ENCODE assay signal across 10 mouse cellular contexts in the genomic region with DNA sequence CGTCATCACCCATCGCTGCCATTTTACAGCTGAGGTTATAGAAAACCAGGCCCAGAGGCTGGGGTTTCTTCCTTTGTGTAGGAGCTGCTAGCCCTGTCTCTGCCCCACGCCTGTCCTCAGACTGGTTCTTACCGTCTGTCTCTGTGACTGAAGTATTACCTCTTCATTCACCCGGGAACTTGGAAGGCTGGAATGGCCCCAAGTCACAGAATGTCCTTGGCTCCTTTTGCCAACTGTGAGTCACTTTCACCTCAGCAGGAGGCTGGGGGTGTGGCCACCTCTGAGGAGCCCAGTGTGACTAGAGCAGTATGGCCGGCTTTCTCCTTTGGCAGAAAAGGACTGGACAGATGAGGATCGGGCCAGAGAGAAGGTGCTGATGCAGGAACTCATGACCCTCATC. TPM values are rescaled to one million over a fixed set of nuclear protein-coding genes. Genes with fewer than 3 reads are reported as not detected.
DNase-seq lines count a peak whose midpoint lies in the region; ATAC-seq and TF ChIP-seq lines count a peak whose summit lies in the region.
"Had no signal": no experiment of that assay in that cellular context is flagged by ENCODE, and none has a peak within 500 bp of the region (broad histone marks: within the 10 kb centered on the region; RNA-seq: fewer than 3 reads in every experiment).

No protein-coding gene starts in this region.

- peak overlapping the region; percentile 90 for H3K27ac ChIP-seq in kidney, adult 2 months (ENCODE audit: insufficient read depth, low read depth, low read length)
- peak overlapping the region; percentile 78 for H3K27ac ChIP-seq in stomach, postnatal 0 days (replicated peaks)
- H3K27ac ChIP-seq: embryonic facial prominence, embryonic 15.5 days; liver, embryonic 13.5 days had no signal

- H3K9me3 ChIP-seq in stomach, postnatal 0 days (ENCODE audit: control insufficient read depth, low read length), result no peaks in the 10 kb centered on the region
- H3K9me3 ChIP-seq: embryonic facial prominence, embryonic 15.5 days had no signal

- no peak for TF ChIP-seq POLR2A in kidney, adult 2 months (IDR thresholded peaks at IDR 0.05; ENCODE audit: low read depth, low read length)

- peak overlapping the region; percentile 8; the same call in 1 of the 2 replicates for H3K9ac ChIP-seq in stomach, postnatal 0 days (ENCODE audit: low read length)
- H3K9ac ChIP-seq: embryonic facial prominence, embryonic 15.5 days; liver, embryonic 13.5 days had no signal

- peak; percentile 58 for DNase-seq in layer of hippocampus, adult 11-12 months (ENCODE audit: low spot score)
- DNase-seq in layer of hippocampus, postnatal 10 days (ENCODE audit: low spot score in 2 of 2), result no peak
- DNase-seq in cerebellum, adult 9-10 months, result peak; percentile 93
- DNase-seq in kidney, adult 2 months, result peak; percentile 97
- peak; percentile 76 for DNase-seq in stomach, postnatal 0 days (ENCODE audit: low spot score)
- no peak for DNase-seq in T-cell, adult 2 months (ENCODE audit: low spot score)
- DNase-seq in spleen, adult 12 weeks (ENCODE audit: low spot score), result no peak
- no peak for DNase-seq in retina, embryonic 14.5 days (ENCODE audit: low spot score)
- DNase-seq: liver, embryonic 13.5 days had no signal

- 35% methylated on average over 7 of the region's 7 CpGs for WGBS in kidney, adult 2 months
- 38% methylated on average over 7 of the region's 7 CpGs for WGBS in stomach, postnatal 0 days

- H3K27me3 ChIP-seq in kidney, adult 2 months (replicated peaks; ENCODE audit: control insufficient read depth, insufficient read depth, low read length), result no peaks in the 10 kb centered on the region
- H3K27me3 ChIP-seq in stomach, postnatal 0 days (ENCODE audit: control insufficient read depth, insufficient read depth, low read length), result no peaks in the 10 kb centered on the region
- H3K27me3 ChIP-seq: embryonic facial prominence, embryonic 15.5 days; liver, embryonic 13.5 days had no signal

- no peak overlapping the region for H3K4me2 ChIP-seq in stomach, postnatal 0 days (replicated peaks; ENCODE audit: low read depth)
- H3K4me2 ChIP-seq: embryonic facial prominence, embryonic 15.5 days; liver, embryonic 13.5 days had no signal

- peak overlapping the region; percentile 45 for H3K4me3 ChIP-seq in kidney, adult 2 months (ENCODE audit: insufficient read depth, low read depth, low read length)
- no peak overlapping the region for H3K4me3 ChIP-seq in stomach, postnatal 0 days (ENCODE audit: low read depth, low read length)
- H3K4me3 ChIP-seq: embryonic facial prominence, embryonic 15.5 days; liver, embryonic 13.5 days had no signal

- peak; percentile 73 for ATAC-seq in stomach, postnatal 0 days (ENCODE audit: low FRiP score, low TSS enrichment)

- no peaks in the 10 kb centered on the region; the same call in 1 of the 2 replicates for H3K36me3 ChIP-seq in kidney, adult 2 months (ENCODE audit: control insufficient read depth, insufficient read depth, low read length)
- peaks cover 53% of the 10 kb centered on the region for H3K36me3 ChIP-seq in stomach, postnatal 0 days (ENCODE audit: control insufficient read depth, insufficient read depth, low read length)

- TF ChIP-seq EP300 in stomach, postnatal 0 days (optimal IDR thresholded peaks at IDR 0.05), result peak; percentile 92

- peaks cover 37% of the 10 kb centered on the region for H3K4me1 ChIP-seq in kidney, adult 2 months (ENCODE audit: control insufficient read depth, insufficient read depth, low read length)
- no peaks in the 10 kb centered on the region for H3K4me1 ChIP-seq in stomach, postnatal 0 days (replicated peaks; ENCODE audit: control insufficient read depth, insufficient read depth)
- H3K4me1 ChIP-seq: liver, embryonic 13.5 days had no signal

- no peak for TF ChIP-seq CTCF in kidney, adult 2 months (conservative IDR thresholded peaks at IDR 0.05; ENCODE audit: insufficient read depth, insufficient read length, low read depth, low read length)
- no peak for TF ChIP-seq CTCF in stomach, postnatal 0 days (IDR thresholded peaks at IDR 0.05; ENCODE audit: low read depth)

RNA-seq across cellular contexts. Expression of a gene that starts 9.4 kb away (rescaled TPM):
- total RNA-seq in layer of hippocampus, postnatal 10 days (2021), result 100 to 1,000 TPM; 120 to 138 TPM
- 50.3 and 74.9 TPM in 2 replicates for polyA plus RNA-seq in kidney, adult 2 months (2012; rRNA removed)
- 308 and 320 TPM in 2 replicates for polyA plus RNA-seq in stomach, postnatal 0 days (2015; fragmentation: Nextera tagmentation; extraction: Ambion mirVana)

RNA-seq across cellular contexts. Expression of a gene that starts 9.6 kb away (rescaled TPM):
- 10 to 100 TPM; 14.7 to 15.4 TPM for total RNA-seq in layer of hippocampus, postnatal 10 days (2021)
- polyA plus RNA-seq in kidney, adult 2 months (2012; rRNA removed), result 18.8 and 19.6 TPM in 2 replicates
- polyA plus RNA-seq in stomach, postnatal 0 days (2015; fragmentation: Nextera tagmentation; extraction: Ambion mirVana), result 6.4 and 7.9 TPM in 2 replicates

RNA-seq across cellular contexts. Expression of a gene that starts 22.7 kb away (rescaled TPM):
- total RNA-seq in layer of hippocampus, postnatal 10 days (2021), result 10 to 100 TPM; 30.4 to 33.0 TPM
- 23.3 and 24.5 TPM in 2 replicates for polyA plus RNA-seq in kidney, adult 2 months (2012; rRNA removed)
- 7.0 and 7.8 TPM in 2 replicates for polyA plus RNA-seq in stomach, postnatal 0 days (2015; fragmentation: Nextera tagmentation; extraction: Ambion mirVana)

RNA-seq across cellular contexts. Expression of a gene that starts 33.6 kb away (rescaled TPM):
- total RNA-seq in layer of hippocampus, postnatal 10 days (2021), result 10 to 100 TPM; 35.7 to 38.0 TPM
- 0.75 and 1.2 TPM in 2 replicates for polyA plus RNA-seq in kidney, adult 2 months (2012; rRNA removed)
- 3.6 and 3.9 TPM in 2 replicates for polyA plus RNA-seq in stomach, postnatal 0 days (2015; fragmentation: Nextera tagmentation; extraction: Ambion mirVana)

RNA-seq across cellular contexts. Expression of a gene that starts 56.5 kb away (rescaled TPM):
- 100 to 1,000 TPM in 1 of 2 experiments, 10 to 100 TPM in 1; 94.6 to 102 TPM for total RNA-seq in layer of hippocampus, postnatal 10 days (2021)
- polyA plus RNA-seq in kidney, adult 2 months (2012; rRNA removed), result 172 and 183 TPM in 2 replicates
- 132 and 135 TPM in 2 replicates for polyA plus RNA-seq in stomach, postnatal 0 days (2015; fragmentation: Nextera tagmentation; extraction: Ambion mirVana)

Comparison
In these comparisons a context has a peak if more than half of its experiments do, and no peak if none do; other contexts are left out.
1. DNase-seq: peak in layer of hippocampus, adult 11-12 months (single experiment), cerebellum, adult 9-10 months (single experiment), kidney, adult 2 months (single experiment) and stomach, postnatal 0 days (single experiment); none in layer of hippocampus, postnatal 10 days (0 of 2), T-cell, adult 2 months (single experiment), spleen, adult 12 weeks (single experiment) and retina, embryonic 14.5 days (single experiment).